Mouse (Mus musculus) ES-E14 (cell line): Measurements from ENCODE around the gene Pkmyt1. TPM values are rescaled to one million over a fixed set of nuclear protein-coding genes. Genes with fewer than 3 reads are reported as not detected.

Experiments used
- DNase-seq: peaks from one replicate; pipeline ENCODE4 v3.0.0-alpha.2; 2013; ENCODE audit warnings: low read depth, low spot score
- H3K27ac ChIP-seq: 2 replicates; pipeline ENCODE4 v1.5.1; 2012; ENCODE audit warnings: low read depth, mild to moderate bottlenecking, low read length, moderate library complexity, mixed read lengths; ENCODE audit not compliant: poor library complexity, insufficient read depth, severe bottlenecking
- H3K36me3 ChIP-seq: 2 replicates; pipeline ENCODE4 v1.6.1; 2012; ENCODE audit warnings: mild to moderate bottlenecking, low read length, moderate library complexity, mixed read lengths; ENCODE audit not compliant: control insufficient read depth, poor library complexity, insufficient read depth, severe bottlenecking
- H3K4me1 ChIP-seq, 2 experiments: fragments of 150-350 bp in 1 of 2; sonication (generic) in 1 of 2; 2 replicates each; pipeline ENCODE4 v1.6.1; 2012; ENCODE audit warnings: low read length in 2 of 2, mild to moderate bottlenecking in 1 of 2, mixed read lengths in 1 of 2; ENCODE audit not compliant: control insufficient read depth in 2 of 2, insufficient read depth in 2 of 2, poor library complexity in 1 of 2
- H3K4me3 ChIP-seq, 2 experiments: fragments of 150-350 bp in 1 of 2; sonication (generic) in 1 of 2; 2 replicates each; pipeline ENCODE4 v1.5.1; 2012; ENCODE audit warnings: low read length in 2 of 2, low read depth in 1 of 2, mild to moderate bottlenecking in 1 of 2, mixed read lengths in 1 of 2; ENCODE audit not compliant: insufficient read depth in 1 of 2, poor library complexity in 1 of 2, severe bottlenecking in 1 of 2
- H3K9ac ChIP-seq: 2 replicates; pipeline ENCODE4 v1.6.1; 2012; ENCODE audit warnings: low read depth, mild to moderate bottlenecking, low read length, mixed read lengths; ENCODE audit not compliant: poor library complexity, insufficient read depth, severe bottlenecking
- H3K9me3 ChIP-seq: fragments of 150-350 bp; sonication (generic); 2 replicates; pipeline ENCODE4 v1.6.1; 2012; ENCODE audit warnings: low read depth, mild to moderate bottlenecking, low read length; ENCODE audit not compliant: control insufficient read depth, insufficient read depth
- CHD2 ChIP-seq: IDR thresholded peaks from 2 replicates; pipeline ENCODE4 v1.6.1; 2014; ENCODE audit warnings: mild to moderate bottlenecking, low read depth, low read length, inconsistent platforms
- HCFC1 ChIP-seq: IDR thresholded peaks from 2 replicates; pipeline ENCODE4 v1.6.1; 2012; ENCODE audit warnings: low read length, inconsistent platforms, borderline replicate concordance; ENCODE audit not compliant: insufficient read depth
- MAFK ChIP-seq: IDR thresholded peaks from 2 replicates; pipeline ENCODE4 v1.6.1; 2014; ENCODE audit warnings: mild to moderate bottlenecking, low read depth, low read length, inconsistent platforms; ENCODE audit not compliant: insufficient read depth
- ZC3H11A ChIP-seq: IDR thresholded peaks from 2 replicates; pipeline ENCODE4 v1.6.1; 2012; ENCODE audit warnings: low read depth, mild to moderate bottlenecking, inconsistent platforms, low read length, borderline replicate concordance
- ZNF384 ChIP-seq: IDR thresholded peaks from 2 replicates; pipeline ENCODE4 v1.6.1; 2012; ENCODE audit warnings: low read depth, low read length, inconsistent platforms
- in situ Hi-C, 2 experiments: fragments of 600-800 bp; cut with MboI; formaldehyde crosslinking; loops; one replicate each; pipeline ENCODE4 v1.15.1; 2025; ENCODE audit warnings: low sequenced_read_pairs in 2 of 2, inconsistent platforms in 1 of 2; ENCODE audit not compliant: unreplicated experiment in 2 of 2
- total RNA-seq: library from RNA; depleted of rRNA; stranded (reverse); fragments of 300-350 nt; gene quantifications from 2 replicates; pipeline ENCODE4 v1.2.3, GENCODE M21; 2012; rRNA removed

The Pkmyt1 gene
- total RNA-seq, 1 experiment: 24.1 TPM

- TF ChIP-seq ZNF384 (no peak), HCFC1 (no peak), MAFK (no peak), CHD2 (no peak), ZC3H11A (no peak)
- no peak for DNase-seq
- H3K27ac ChIP-seq: no peak overlapping the region
- no peak overlapping the region for H3K9ac ChIP-seq
- H3K4me1 ChIP-seq: peaks cover 0 to 7% of the 10 kb centered on the region in 2 experiments; a peak in 1 of 4 replicates
- no peaks in the 10 kb centered on the region for H3K9me3 ChIP-seq
- in situ Hi-C loops: no loop called here
- no peaks in the 10 kb centered on the region for H3K36me3 ChIP-seq
- no peak overlapping the region for H3K4me3 ChIP-seq
Observed at GRCm38 (mm10) chr17:23776216-23776615, 50.1 kb downstream of the Pkmyt1 start.

GRCm38 (mm10) chr17:23777141-23777540 lies 51.0 kb downstream of the Pkmyt1 start:
- Histone ChIP-seq H3K4me1 (peaks cover 0 to 7% of the 10 kb centered on the region in 2 experiments; a peak in 1 of 4 replicates), H3K27ac (no peak overlapping the region), H3K4me3 (no peak overlapping the region), H3K9ac (no peak overlapping the region), H3K36me3 (no peaks in the 10 kb centered on the region), H3K9me3 (no peaks in the 10 kb centered on the region)
- in situ Hi-C loops: no loop called here
- DNase-seq: no peak
- no peak for TF ChIP-seq ZC3H11A

DNA sequence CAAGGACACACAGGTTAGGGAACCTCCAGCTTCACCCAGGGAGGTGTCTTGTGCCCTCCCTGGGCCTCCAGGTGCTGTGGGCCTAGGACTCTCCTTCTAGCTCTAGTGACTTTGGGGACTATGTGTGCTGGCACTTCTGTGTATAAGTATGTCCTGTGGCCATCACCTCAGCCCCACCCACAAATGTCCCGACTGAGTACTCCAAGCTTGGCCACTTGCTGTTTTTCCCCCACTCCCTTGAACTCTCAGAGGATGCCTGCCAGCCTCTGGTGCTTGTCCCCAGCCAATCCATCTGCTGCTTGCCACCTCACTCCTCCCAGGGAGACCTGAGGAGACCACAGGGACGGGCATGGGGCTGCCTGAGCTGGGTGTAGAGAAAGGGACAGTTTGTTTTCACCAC lies 52.3 kb downstream of the Pkmyt1 start:
- in situ Hi-C loops: no loop called here
- Histone ChIP-seq H3K27ac (no peak overlapping the region), H3K9me3 (no peaks in the 10 kb centered on the region), H3K4me1 (peaks cover 0 to 7% of the 10 kb centered on the region in 2 experiments; a peak in 1 of 4 replicates), H3K36me3 (no peaks in the 10 kb centered on the region), H3K4me3 (no peak overlapping the region), H3K9ac (no peak overlapping the region)
- TF ChIP-seq HCFC1 (no peak), ZC3H11A (no peak), MAFK (no peak), CHD2 (no peak)
- DNase-seq: no peak

DNA sequence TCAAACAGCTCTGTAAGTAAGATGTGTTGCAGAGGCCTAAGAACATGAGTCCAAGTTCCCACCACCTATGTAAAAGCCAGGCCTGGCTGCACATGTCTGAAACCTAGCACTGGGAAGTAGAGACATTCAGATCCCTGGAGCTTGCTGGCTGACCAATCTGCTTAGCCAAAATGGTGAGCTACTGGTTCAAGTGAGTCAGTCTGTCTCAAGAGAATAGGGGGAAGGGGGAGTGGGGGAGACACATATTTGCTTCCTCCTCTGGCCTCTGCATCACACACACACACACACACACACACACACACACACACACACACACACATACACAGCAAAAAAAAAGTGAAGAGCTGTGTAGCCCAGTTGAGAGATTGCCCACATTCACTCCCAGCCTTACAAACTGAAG lies 57.2 kb downstream of the Pkmyt1 start:
- no peaks in the 10 kb centered on the region for H3K9me3 ChIP-seq
- H3K9ac ChIP-seq: no peak overlapping the region
- peaks cover 0 to 12% of the 10 kb centered on the region in 2 experiments; a peak in 1 of 4 replicates for H3K4me1 ChIP-seq
- in situ Hi-C loops: no loop called here
- no peak for TF ChIP-seq HCFC1
- TF ChIP-seq ZC3H11A: no peak
- no peak for TF ChIP-seq MAFK
- TF ChIP-seq CHD2: no peak
- no peak for TF ChIP-seq ZNF384
- DNase-seq: no peak
- no peak overlapping the region for H3K27ac ChIP-seq
- no peaks in the 10 kb centered on the region for H3K36me3 ChIP-seq
- no peak overlapping the region for H3K4me3 ChIP-seq

- Histone ChIP-seq H3K4me3 (peak within 1 kb of the TSS; percentile 63 to 80), H3K9ac (peak within 1 kb of the TSS; percentile 89), H3K36me3 (no peaks in the 10 kb centered on the region), H3K9me3 (no peaks in the 10 kb centered on the region), H3K27ac (peak within 1 kb of the TSS; percentile 51), H3K4me1 (peaks cover 2 to 7% of the 10 kb centered on the region in 2 experiments; a peak in 3 of 4 replicates)
- in situ Hi-C loops: no loop called here
- TF ChIP-seq ZNF384 (no peak), ZC3H11A (no peak), HCFC1 (no peak), MAFK (no peak), CHD2 (no peak)
- DNase-seq: no peak
Observed at GRCm38 (mm10) chr17:23785561-23786471, 59.7 kb downstream of the Pkmyt1 start, which contains the start of gene Flywch2. Flywch2 (minus strand) TSS chr17:23786081.

Other genes starting within 250 kb of the Pkmyt1 start
- not detected in 2 replicates for gene Vmn2r117, start 246.6 kb upstream of the Pkmyt1 start, total RNA-seq
- 8.4 and 8.8 TPM in 2 replicates for gene Zfp213, start 162.1 kb upstream of the Pkmyt1 start, total RNA-seq
- 19.9 and 26.9 TPM in 2 replicates for gene Zfp13, start 126.8 kb upstream of the Pkmyt1 start, total RNA-seq
- gene Zscan10, start 125.5 kb upstream of the Pkmyt1 start, total RNA-seq: 62.5 and 93.1 TPM in 2 replicates
- gene Mmp25, start 81.1 kb upstream of the Pkmyt1 start, total RNA-seq: 4.7 and 4.9 TPM in 2 replicates
- 1.1 and 2.9 TPM in 2 replicates for gene Bicdl2, start 65.8 kb upstream of the Pkmyt1 start, total RNA-seq
- 26.4 and 36.4 TPM in 2 replicates for gene Hcfc1r1, start 52.7 kb upstream of the Pkmyt1 start, total RNA-seq
- gene Thoc6, start 52.5 kb upstream of the Pkmyt1 start, total RNA-seq: 53.7 and 64.9 TPM in 2 replicates
- 101 and 138 TPM in 2 replicates for gene Tnfrsf12a, start 48.9 kb upstream of the Pkmyt1 start, total RNA-seq
- gene Cldn6, start 47.1 kb upstream of the Pkmyt1 start, total RNA-seq: 72.7 and 199 TPM in 2 replicates
- 3.7 and 5.7 TPM in 2 replicates for gene Cldn9, start 42.3 kb upstream of the Pkmyt1 start, total RNA-seq
- 0.04 and 1.0 TPM in 2 replicates for gene 1520401A03Rik, start 3.6 kb upstream of the Pkmyt1 start, total RNA-seq
- gene Paqr4, start 14.5 kb downstream of the Pkmyt1 start, total RNA-seq: 2.8 and 4.0 TPM in 2 replicates
- gene Kremen2, start 19.5 kb downstream of the Pkmyt1 start, total RNA-seq: 2.5 and 4.3 TPM in 2 replicates
- gene Flywch1, start 45.3 kb downstream of the Pkmyt1 start, total RNA-seq: 31.6 and 35.1 TPM in 2 replicates
- gene Flywch2, start 59.7 kb downstream of the Pkmyt1 start, total RNA-seq: 8.0 and 10.8 TPM in 2 replicates
- gene Srrm2, start 64.2 kb downstream of the Pkmyt1 start, total RNA-seq: 192 and 230 TPM in 2 replicates
- gene Elob, start 102.8 kb downstream of the Pkmyt1 start, total RNA-seq: 651 and 726 TPM in 2 replicates
- 0.45 and 0.95 TPM in 2 replicates for gene Prss33, start 109.7 kb downstream of the Pkmyt1 start, total RNA-seq
- gene Prss32, start 117.5 kb downstream of the Pkmyt1 start, total RNA-seq: 0.26 and 0.31 TPM in 2 replicates
- gene Prss41, start 117.8 kb downstream of the Pkmyt1 start, total RNA-seq: 6.8 and 11.0 TPM in 2 replicates
- not detected in 2 replicates for gene Prss21, start 141.7 kb downstream of the Pkmyt1 start, total RNA-seq
- gene Dcpp1, start 154.5 kb downstream of the Pkmyt1 start, total RNA-seq: not detected in 2 replicates
- not detected in 2 replicates for gene Dcpp2, start 154.5 kb downstream of the Pkmyt1 start, total RNA-seq
- not detected in 2 replicates for gene Dcpp3, start 191.1 kb downstream of the Pkmyt1 start, total RNA-seq
- not detected in 2 replicates for gene Sbp, start 215.3 kb downstream of the Pkmyt1 start, total RNA-seq
- gene Sbpl, start 228.9 kb downstream of the Pkmyt1 start, total RNA-seq: not detected in 2 replicates